Mouse (Mus musculus) telencephalon, adult 2 months (tissue): ENCODE measurements around the gene Wdr60.

Experiments used
- DNase-seq: peaks from one replicate; pipeline ENCODE4 v3.0.0-alpha.2; 2011; ENCODE audit warnings: low read depth, low spot score

Wdr60 gene

GRCm38 (mm10) chr12:116183212-116183935 is 79.4 kb downstream of the Wdr60 start:
- DNase-seq = no peak

GRCm38 (mm10) chr12:116182376-116182775 is 80.4 kb downstream of the Wdr60 start:
- no peak for DNase-seq

- DNase-seq = no peak
Observed at GRCm38 (mm10) chr12:116181436-116182050, 81.3 kb downstream of the Wdr60 start.

GRCm38 (mm10) chr12:116176930-116177329 is 85.9 kb downstream of the Wdr60 start:
- DNase-seq = no peak

GRCm38 (mm10) chr12:116169666-116170065 is 93.2 kb downstream of the Wdr60 start:
- no peak for DNase-seq

GRCm38 (mm10) chr12:116165368-116165767 is 97.5 kb downstream of the Wdr60 start:
- no peak for DNase-seq

GRCm38 (mm10) chr12:116159695-116160094 is 103.1 kb downstream of the Wdr60 start:
- DNase-seq = no peak

GRCm38 (mm10) chr12:116159223-116159622 is 103.6 kb downstream of the Wdr60 start:
- no peak for DNase-seq

- no peak for DNase-seq
Observed at GRCm38 (mm10) chr12:116156792-116157532, 105.9 kb downstream of the Wdr60 start.
